Mouse (Mus musculus) limb, embryonic 12.5 days (tissue): ENCODE measurements around the gene Lyl1. TPM values are rescaled to one million over a fixed set of nuclear protein-coding genes. Genes with fewer than 3 reads are reported as not detected.
A peak's percentile ranks its signal among the peaks of the same experiment; 100 is the strongest.

Source experiments
- ATAC-seq: fragments of 200-750 bp; cut with Nextera tagmentation; 2 replicates; pipeline ENCODE4 v1.8.0; 2017; ENCODE audit warnings: low read depth, moderate TSS enrichment; ENCODE audit not compliant: insufficient number of reproducible peaks, insufficient read depth, low FRiP score, low TSS enrichment
- H3K27ac ChIP-seq: fragments of 300-500 bp; sonication (generic); 2 replicates; pipeline ENCODE4 v1.5.1; 2016; ENCODE audit warnings: mild to moderate bottlenecking, moderate library complexity
- H3K27me3 ChIP-seq: fragments of 300-500 bp; sonication (generic); 2 replicates; pipeline ENCODE4 v1.6.1; 2016; ENCODE audit warnings: mild to moderate bottlenecking, moderate library complexity
- H3K36me3 ChIP-seq: fragments of 300-500 bp; sonication (generic); 2 replicates; pipeline ENCODE4 v1.6.1; 2016; ENCODE audit warnings: mild to moderate bottlenecking, moderate library complexity
- H3K4me1 ChIP-seq: fragments of 300-500 bp; sonication (generic); replicated peaks from 2 replicates; pipeline ENCODE4 v1.6.1; 2016
- H3K4me2 ChIP-seq: fragments of 300-500 bp; sonication (generic); 2 replicates; pipeline ENCODE4 v1.6.1; 2016; ENCODE audit warnings: mild to moderate bottlenecking, moderate library complexity
- H3K4me3 ChIP-seq: fragments of 300-500 bp; sonication (generic); replicated peaks from 2 replicates; pipeline ENCODE4 v1.5.1; 2016; ENCODE audit warnings: mild to moderate bottlenecking
- H3K9ac ChIP-seq: fragments of 300-500 bp; sonication (generic); replicated peaks from 2 replicates; pipeline ENCODE4 v1.6.1; 2016; ENCODE audit warnings: mild to moderate bottlenecking, moderate library complexity
- H3K9me3 ChIP-seq: fragments of 300-500 bp; sonication (generic); 2 replicates; pipeline ENCODE4 v1.6.1; 2016; ENCODE audit warnings: mild to moderate bottlenecking, moderate library complexity
- WGBS: fragments of 180-500 bp; shearing (Covaris S2); methylation state at CpG from one replicate; pipeline ENCODE4 v1.1.7; 2016; 5-methylcytosine and 5-hydroxymethylcytosine counted together
- polyA plus RNA-seq: library from polyadenylated mRNA; unstranded; fragments of >200 nt; fragmentation: Nextera tagmentation; extraction: Ambion mirVana; gene quantifications from 2 replicates; pipeline ENCODE4 v1.2.1, GENCODE M21; 2016

Lyl1 gene
- polyA plus RNA-seq, 1 experiment from 2014 or later, result 3.7 TPM

DNA sequence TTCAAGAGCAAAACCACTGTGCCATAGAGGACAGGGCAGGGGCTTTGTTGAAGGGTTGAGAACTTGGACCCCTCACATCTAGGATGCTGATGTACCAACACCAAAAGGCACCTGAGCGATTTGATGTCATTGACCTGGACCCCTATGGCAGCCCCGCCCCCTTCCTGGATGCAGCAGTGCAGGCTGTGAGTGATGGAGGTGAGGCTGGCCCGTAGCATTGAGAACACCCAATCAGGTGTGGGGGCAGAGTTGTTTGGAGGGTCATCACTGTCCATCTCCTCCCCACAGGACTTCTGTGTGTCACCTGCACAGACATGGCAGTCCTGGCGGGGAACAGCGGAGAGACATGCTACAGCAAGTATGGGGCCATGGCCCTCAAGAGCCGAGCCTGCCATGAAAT is 6.1 kb upstream of the Lyl1 start:
- no peak overlapping the region for H3K27ac ChIP-seq
- no peak for ATAC-seq
- no peaks in the 10 kb centered on the region for H3K27me3 ChIP-seq
- H3K36me3 ChIP-seq, result peaks cover 84% of the 10 kb centered on the region
- H3K4me2 ChIP-seq, result no peak overlapping the region
- no peak overlapping the region for H3K4me3 ChIP-seq
- no peak overlapping the region for H3K9ac ChIP-seq
- peaks cover 6% of the 10 kb centered on the region for H3K4me1 ChIP-seq
- H3K9me3 ChIP-seq, result no peaks in the 10 kb centered on the region
- 88% methylated on average over 6 of the region's 6 CpGs for WGBS

DNA sequence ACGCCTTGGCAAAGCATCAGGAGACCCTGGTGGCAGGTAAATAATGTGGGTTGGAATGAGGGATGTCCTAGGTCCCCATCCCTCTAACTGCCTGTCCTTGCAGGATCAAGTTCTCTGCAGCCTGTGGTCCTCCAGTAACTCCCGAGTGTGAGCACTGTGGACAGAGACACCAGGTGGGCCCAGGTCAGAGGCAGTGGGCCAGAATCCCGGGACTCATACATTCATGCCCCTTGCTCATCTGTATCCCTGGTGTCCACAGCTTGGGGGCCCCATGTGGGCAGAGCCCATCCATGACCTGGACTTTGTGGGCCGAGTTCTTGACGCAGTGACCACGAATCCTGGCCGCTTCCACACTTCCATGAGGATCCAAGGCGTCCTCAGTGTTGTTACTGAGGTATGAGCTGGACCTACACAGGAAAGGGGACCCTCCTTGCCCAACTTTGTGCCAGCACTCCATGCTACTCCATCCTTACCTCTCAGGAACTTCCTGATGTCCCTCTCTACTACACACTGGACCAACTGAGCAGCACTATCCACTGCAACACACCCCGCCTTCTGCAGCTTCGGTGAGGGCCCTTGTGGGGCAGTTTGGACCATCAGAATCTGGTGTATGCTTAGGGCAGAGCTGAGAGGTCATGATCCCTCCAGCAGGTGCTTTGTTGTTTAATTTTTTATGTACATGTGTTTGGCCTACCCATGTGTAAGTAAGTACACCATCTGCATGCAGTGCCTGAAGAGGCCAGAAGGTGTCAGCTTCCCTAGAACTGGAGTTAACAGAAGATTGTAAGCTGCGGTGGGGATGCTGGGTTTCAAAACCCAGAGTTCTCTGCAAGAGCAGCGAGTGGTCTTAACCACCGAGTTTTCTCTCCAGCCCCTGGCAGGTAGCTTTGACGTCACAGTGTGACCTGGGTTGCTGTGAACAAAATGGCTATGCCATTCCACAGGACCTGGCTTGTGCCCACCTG is 3.8 kb upstream of the Lyl1 start:
- no peak overlapping the region for H3K9ac ChIP-seq
- no peak overlapping the region for H3K27ac ChIP-seq
- no peak overlapping the region for H3K4me2 ChIP-seq
- H3K9me3 ChIP-seq, result no peaks in the 10 kb centered on the region
- H3K4me1 ChIP-seq, result peaks cover 21% of the 10 kb centered on the region
- peaks cover 16% of the 10 kb centered on the region for H3K27me3 ChIP-seq
- ATAC-seq, result no peak
- H3K36me3 ChIP-seq, result peaks cover 74% of the 10 kb centered on the region
- no peak overlapping the region for H3K4me3 ChIP-seq
- 87% methylated on average over 14 of the region's 14 CpGs for WGBS

DNA sequence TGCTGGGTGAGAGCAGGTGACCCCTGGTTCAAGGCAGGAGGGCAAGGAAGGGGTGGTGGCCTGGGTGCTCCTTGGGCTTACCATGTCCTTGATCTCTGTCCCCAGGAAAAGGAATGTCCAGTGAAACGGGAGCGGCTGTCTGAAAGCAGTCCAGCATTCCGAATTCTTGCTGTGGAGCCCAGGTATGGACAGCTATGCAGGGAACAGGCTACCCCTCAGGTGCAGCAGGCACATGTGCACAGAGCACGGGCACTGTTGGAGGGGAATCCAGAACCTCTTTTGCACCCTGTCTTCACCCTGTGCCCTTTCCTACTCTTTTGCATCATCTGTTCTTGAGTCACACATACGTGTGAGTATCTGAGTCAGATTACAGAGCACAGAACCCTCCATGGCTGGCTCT is 3.0 kb upstream of the Lyl1 start:
- Histone ChIP-seq H3K9ac (no peak overlapping the region), H3K4me2 (no peak overlapping the region), H3K9me3 (no peaks in the 10 kb centered on the region), H3K27me3 (peaks cover 24% of the 10 kb centered on the region), H3K36me3 (peaks cover 67% of the 10 kb centered on the region), H3K4me3 (no peak overlapping the region), H3K27ac (no peak overlapping the region), H3K4me1 (peaks cover 22% of the 10 kb centered on the region)
- ATAC-seq, result no peak
- WGBS, result 91% methylated on average over 5 of the region's 5 CpGs

DNA sequence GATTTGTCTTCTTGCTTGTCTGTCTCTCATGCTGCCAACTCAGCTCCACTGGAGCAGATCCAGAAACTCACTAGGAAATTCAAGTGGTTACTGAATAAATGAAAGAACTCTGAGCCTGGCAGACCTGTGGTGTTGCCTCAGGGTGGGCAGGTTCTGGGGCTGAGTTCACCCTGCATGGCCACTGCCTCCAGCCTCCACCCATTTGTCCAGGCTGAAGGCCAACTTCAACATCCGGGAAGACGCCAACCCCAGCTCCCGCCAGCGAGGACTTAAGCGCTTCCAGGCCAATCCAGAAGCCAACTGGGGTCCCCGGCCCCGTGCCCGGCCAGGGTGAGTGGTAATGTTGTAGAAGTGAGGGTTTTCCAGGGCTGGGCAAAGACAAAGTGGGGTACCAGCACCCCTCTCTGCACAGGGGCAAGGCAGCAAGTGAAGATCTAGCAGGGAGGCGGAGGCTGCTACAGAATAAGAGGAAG is 2.3 kb upstream of the Lyl1 start:
- peak overlapping the region; percentile 69; the same call in 1 of the 2 replicates for H3K27ac ChIP-seq
- H3K36me3 ChIP-seq, result peaks cover 60% of the 10 kb centered on the region
- peaks cover 25% of the 10 kb centered on the region for H3K4me1 ChIP-seq
- no peak overlapping the region for H3K9ac ChIP-seq
- H3K9me3 ChIP-seq, result no peaks in the 10 kb centered on the region
- no peak overlapping the region for H3K4me2 ChIP-seq
- ATAC-seq, result no peak
- peaks cover 31% of the 10 kb centered on the region for H3K27me3 ChIP-seq
- 95% methylated on average over 9 of the region's 9 CpGs for WGBS
- H3K4me3 ChIP-seq, result no peak overlapping the region

DNA sequence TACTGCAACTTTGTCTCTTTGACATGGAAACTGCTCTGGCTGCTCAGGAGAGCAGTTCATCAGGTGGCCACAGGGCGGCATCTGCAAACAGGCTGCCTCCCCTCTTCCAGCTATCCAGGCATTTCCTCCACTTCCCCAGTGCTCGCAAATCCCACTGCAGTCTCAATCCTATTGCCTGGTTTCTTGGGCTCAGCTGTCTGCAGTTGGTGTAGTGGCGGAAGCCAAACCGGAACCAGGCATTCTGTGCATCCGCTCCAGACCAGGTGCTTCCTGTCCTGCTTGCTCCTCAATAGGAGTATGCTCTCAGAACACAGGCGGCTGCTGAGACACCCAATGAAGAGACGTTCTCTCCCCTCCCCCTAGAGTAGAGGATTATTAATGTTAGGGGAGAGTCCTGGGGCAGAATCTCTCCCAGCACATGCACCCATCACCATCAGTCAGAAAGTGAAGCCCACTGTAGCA is 1.4 kb upstream of the Lyl1 start:
- peak overlapping the region; percentile 69; the same call in 1 of the 2 replicates for H3K27ac ChIP-seq
- ATAC-seq, result no peak
- H3K4me2 ChIP-seq, result no peak overlapping the region
- 55% methylated on average over 7 of the region's 7 CpGs for WGBS
- H3K4me3 ChIP-seq, result no peak overlapping the region
- H3K9me3 ChIP-seq, result no peaks in the 10 kb centered on the region
- H3K4me1 ChIP-seq, result peaks cover 34% of the 10 kb centered on the region
- peaks cover 52% of the 10 kb centered on the region for H3K36me3 ChIP-seq
- no peak overlapping the region for H3K9ac ChIP-seq
- peaks cover 40% of the 10 kb centered on the region for H3K27me3 ChIP-seq

DNA sequence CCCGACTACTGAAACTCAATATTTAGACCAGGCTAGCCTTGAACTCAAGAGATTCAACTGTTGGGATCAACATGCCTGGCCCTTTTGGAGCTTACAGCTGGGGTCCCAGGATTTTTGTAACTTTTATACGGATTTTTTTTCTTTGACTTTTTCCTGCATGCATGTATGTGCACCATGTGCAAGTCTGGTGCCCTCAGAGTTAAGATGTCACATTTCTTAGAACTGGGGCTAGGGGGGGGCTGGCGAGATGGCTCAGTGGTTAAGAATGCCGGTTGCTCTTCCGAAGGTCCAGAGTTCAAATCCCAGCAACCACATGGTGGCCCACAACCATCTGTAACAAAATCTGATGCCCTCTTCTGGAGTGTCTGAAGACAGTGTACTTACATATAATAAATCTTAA is 731 bp upstream of the Lyl1 start:
- no peak overlapping the region for H3K4me2 ChIP-seq
- ATAC-seq, result no peak
- 0 out of 2 replicates have a peak overlapping the region, but pooled peaks have one; percentile 69 for H3K27ac ChIP-seq
- H3K36me3 ChIP-seq, result peaks cover 45% of the 10 kb centered on the region
- 87% methylated on average over 5 of the region's 5 CpGs for WGBS
- peaks cover 46% of the 10 kb centered on the region for H3K27me3 ChIP-seq
- H3K4me3 ChIP-seq, result no peak overlapping the region
- no peaks in the 10 kb centered on the region for H3K9me3 ChIP-seq
- H3K9ac ChIP-seq, result no peak overlapping the region
- peaks cover 41% of the 10 kb centered on the region for H3K4me1 ChIP-seq

DNA sequence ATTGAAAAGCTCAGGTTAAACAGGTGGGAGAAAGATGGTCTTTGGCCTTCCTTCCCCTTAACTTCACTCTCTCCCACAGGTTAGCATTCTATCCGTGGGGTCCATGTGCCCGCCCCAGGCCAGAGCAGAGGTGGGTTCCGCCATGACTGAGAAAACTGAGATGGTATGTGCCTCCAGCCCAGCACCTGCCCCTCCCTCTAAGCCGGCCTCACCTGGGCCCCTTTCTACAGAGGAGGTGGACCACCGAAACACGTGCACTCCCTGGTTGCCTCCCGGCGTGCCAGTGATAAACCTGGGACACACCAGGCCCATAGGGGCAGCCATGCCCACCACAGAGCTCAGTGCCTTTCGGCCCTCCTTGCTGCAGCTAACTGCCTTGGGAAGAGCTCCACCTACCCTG is 1.3 kb downstream of the Lyl1 start:
- Histone ChIP-seq H3K4me1 (peaks cover 58% of the 10 kb centered on the region), H3K9me3 (no peaks in the 10 kb centered on the region), H3K9ac (no peak overlapping the region), H3K4me3 (peak overlapping the region; percentile 19), H3K4me2 (peak overlapping the region; percentile 13), H3K27me3 (peaks cover 62% of the 10 kb centered on the region), H3K36me3 (peaks cover 27% of the 10 kb centered on the region), H3K27ac (0 out of 2 replicates have a peak overlapping the region, but pooled peaks have one; percentile 31)
- 78% methylated on average over 9 of the region's 9 CpGs for WGBS
- ATAC-seq, result no peak

DNA sequence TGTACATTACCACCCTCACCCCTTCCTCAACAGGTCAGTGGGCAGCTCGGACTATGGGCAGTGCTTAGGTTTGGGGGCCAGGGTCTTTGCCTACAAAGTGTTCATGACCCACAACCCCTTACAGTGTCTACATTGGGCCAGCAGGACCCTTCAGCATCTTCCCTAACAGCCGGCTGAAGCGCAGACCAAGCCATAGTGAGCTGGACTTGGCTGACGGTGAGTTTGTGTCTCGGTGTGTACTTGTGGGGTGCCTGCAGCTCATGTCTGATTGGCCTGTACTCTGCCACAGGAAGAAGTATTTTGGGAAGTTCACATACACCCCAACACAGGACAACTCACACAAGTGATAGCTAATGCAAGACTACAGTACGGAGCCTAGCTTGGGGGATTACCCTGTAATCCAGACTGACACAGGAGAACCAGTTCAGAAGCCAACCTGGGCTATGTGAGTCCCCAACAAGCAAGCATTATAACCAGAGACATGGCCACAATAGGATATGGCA is 1.8 kb downstream of the Lyl1 start:
- Histone ChIP-seq H3K27ac (0 out of 2 replicates have a peak overlapping the region, but pooled peaks have one; percentile 31), H3K9me3 (no peaks in the 10 kb centered on the region), H3K36me3 (peaks cover 27% of the 10 kb centered on the region), H3K4me2 (peak overlapping the region; percentile 13), H3K9ac (no peak overlapping the region), H3K27me3 (peaks cover 66% of the 10 kb centered on the region), H3K4me3 (peak overlapping the region; percentile 19; the same call in 1 of the 2 replicates), H3K4me1 (peaks cover 63% of the 10 kb centered on the region)
- 79% methylated on average over 6 of the region's 6 CpGs for WGBS
- ATAC-seq, result no peak

DNA sequence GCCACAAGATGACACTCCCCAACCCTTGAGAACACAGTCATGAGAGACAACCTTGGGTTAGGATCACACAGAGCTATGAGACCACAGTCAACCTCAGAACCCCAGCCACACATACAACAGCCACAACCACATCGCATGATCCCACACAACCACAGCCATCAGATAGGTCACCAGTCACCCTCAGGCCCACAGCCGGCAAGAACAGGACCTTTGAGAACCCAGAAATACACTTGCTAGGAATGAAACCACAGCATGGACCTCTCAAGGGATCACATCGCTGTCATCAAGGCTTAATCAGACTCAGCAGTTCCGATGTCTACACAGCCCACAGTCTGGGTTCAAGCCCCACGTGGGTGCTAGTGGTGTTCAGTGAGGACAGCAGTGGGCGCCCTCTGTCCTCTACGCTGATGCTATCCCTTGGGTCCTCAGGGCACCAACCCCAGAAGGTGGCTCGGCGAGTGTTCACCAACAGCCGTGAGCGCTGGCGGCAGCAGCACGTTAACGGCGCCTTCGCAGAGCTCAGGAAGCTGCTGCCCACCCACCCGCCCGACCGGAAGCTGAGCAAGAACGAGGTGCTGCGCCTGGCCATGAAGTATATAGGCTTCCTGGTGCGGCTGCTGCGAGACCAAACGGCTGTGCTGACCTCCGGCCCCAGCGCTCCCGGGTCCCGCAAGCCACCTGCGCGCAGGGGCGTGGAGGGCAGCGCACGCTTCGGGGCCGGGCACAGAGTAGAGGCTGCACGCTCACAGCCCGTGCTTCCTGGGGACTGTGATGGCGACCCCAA is 2.4 kb downstream of the Lyl1 start:
- peaks cover 67% of the 10 kb centered on the region for H3K4me1 ChIP-seq

DNA sequence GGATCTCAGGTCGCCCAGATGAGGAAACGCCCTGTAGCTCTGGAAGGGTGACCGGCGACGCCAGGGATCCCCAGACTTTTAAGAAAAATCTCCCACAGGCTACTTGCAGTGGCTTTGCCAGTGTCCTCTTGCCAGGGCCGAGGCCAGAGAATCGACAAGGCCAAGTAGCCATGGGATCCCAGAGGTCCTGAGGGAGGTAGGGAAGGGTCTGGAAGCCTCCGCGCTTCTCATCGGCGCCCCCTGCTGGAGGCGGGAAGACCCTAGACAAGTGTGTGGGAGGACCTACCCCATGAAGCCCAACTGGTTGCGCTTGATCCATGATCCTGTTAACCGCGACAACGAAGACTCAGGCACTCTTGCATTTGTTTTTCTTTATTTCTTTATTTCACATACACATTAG is 3.1 kb downstream of the Lyl1 start:
- peaks cover 77% of the 10 kb centered on the region for H3K27me3 ChIP-seq
- under 1% methylated on average over 16 of the region's 16 CpGs for WGBS
- no peaks in the 10 kb centered on the region for H3K9me3 ChIP-seq
- peak overlapping the region; percentile 27 for H3K4me3 ChIP-seq
- H3K36me3 ChIP-seq, result peaks cover 21% of the 10 kb centered on the region
- H3K4me1 ChIP-seq, result peaks cover 74% of the 10 kb centered on the region
- H3K9ac ChIP-seq, result no peak overlapping the region; the same call in 1 of the 2 replicates
- ATAC-seq, result no peak
- H3K4me2 ChIP-seq, result peak overlapping the region; percentile 49
- H3K27ac ChIP-seq, result peak overlapping the region; percentile 29; the same call in 1 of the 2 replicates

More for the DNA sequence above, 2.4 kb downstream of the Lyl1 start:
- WGBS, result 8% methylated on average over 38 of the region's 38 CpGs
- Histone ChIP-seq H3K9ac (no peak overlapping the region; the same call in 1 of the 2 replicates), H3K27ac (peak overlapping the region; percentile 29; the same call in 1 of the 2 replicates), H3K4me2 (peak overlapping the region; percentile 49), H3K4me3 (peak overlapping the region; percentile 27), H3K27me3 (peaks cover 73% of the 10 kb centered on the region), H3K36me3 (peaks cover 24% of the 10 kb centered on the region), H3K9me3 (no peaks in the 10 kb centered on the region)
- ATAC-seq, result no peak
